Mouse (Mus musculus) bone marrow macrophage, adult 2 months (primary cell): Measurements from ENCODE around the gene Znrf4.

Experiments
- CTCF ChIP-seq: IDR thresholded peaks from 2 replicates; pipeline ENCODE4 v1.5.1; 2012; ENCODE audit warnings: low read depth, mild to moderate bottlenecking, low read length, moderate library complexity
- POLR2A ChIP-seq: IDR thresholded peaks from 2 replicates; pipeline ENCODE4 v1.6.1; 2012; ENCODE audit warnings: mild to moderate bottlenecking, low read depth, low read length, borderline replicate concordance

DNA sequence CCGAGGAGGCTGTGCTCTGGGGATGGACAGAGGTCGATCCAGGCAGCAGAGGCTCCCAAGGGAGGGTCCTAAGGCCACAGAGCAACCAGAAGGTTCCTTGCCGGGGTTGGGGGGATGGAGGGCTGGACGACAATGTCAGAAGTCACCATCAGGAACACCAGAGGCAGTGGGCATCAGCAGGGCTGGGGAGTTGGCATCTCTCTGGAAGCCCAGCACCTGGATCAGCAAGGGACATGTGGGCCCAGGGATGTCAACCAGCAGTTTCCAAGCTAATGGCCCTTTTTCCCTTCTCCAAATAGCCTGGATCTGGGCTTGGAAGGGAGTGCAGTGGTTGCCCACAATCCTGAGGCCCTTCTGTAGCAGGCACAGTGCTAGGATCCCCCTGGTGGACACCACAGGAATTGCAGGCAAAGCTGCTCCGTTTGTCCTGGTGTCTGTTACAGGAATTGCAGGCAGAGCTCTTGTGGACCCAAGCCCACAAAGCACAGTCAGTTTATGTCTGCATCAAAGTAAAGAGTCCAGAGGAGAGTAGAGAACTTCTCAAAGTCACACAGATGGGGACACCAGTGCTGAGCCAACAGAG is 40.6 kb upstream of the Znrf4 start:
- TF ChIP-seq POLR2A (no peak), CTCF (peak; percentile 98)
